Mouse (Mus musculus) liver, embryonic 16.5 days (tissue): ENCODE results near the gene Pphln1. TPM values are rescaled to one million over a fixed set of nuclear protein-coding genes. Genes with fewer than 3 reads are reported as not detected.
A peak's percentile ranks its signal among the peaks of the same experiment; 100 is the strongest.

Experiments
- ATAC-seq: fragments of 200-750 bp; cut with Nextera tagmentation; 2 replicates; pipeline ENCODE4 v1.8.0; 2017; ENCODE audit warnings: low read depth, mild to moderate bottlenecking, moderate number of reproducible peaks, moderate library complexity
- H3K27ac ChIP-seq: fragments of 300-500 bp; sonication (generic); 2 replicates; pipeline ENCODE4 v1.5.1; 2014; ENCODE audit warnings: mild to moderate bottlenecking, low read length
- H3K27me3 ChIP-seq: fragments of 300-500 bp; sonication (generic); 2 replicates; pipeline ENCODE4 v1.6.1; 2014; ENCODE audit warnings: low read depth, low read length, mixed read lengths; ENCODE audit not compliant: control insufficient read depth, insufficient read depth
- H3K36me3 ChIP-seq: fragments of 300-500 bp; sonication (generic); 2 replicates; pipeline ENCODE4 v1.6.1; 2014; ENCODE audit warnings: mild to moderate bottlenecking; ENCODE audit not compliant: control insufficient read depth, insufficient read depth
- H3K4me1 ChIP-seq: fragments of 300-500 bp; sonication (generic); 2 replicates; pipeline ENCODE4 v1.6.1; 2014; ENCODE audit warnings: low read depth, low read length, mixed read lengths; ENCODE audit not compliant: control insufficient read depth
- H3K4me2 ChIP-seq: fragments of 300-500 bp; sonication (generic); 2 replicates; pipeline ENCODE4 v1.6.1; 2014; ENCODE audit warnings: low read depth, low read length, mixed read lengths
- H3K4me3 ChIP-seq: fragments of 300-500 bp; sonication (generic); 2 replicates; pipeline ENCODE4 v1.5.1; 2014; ENCODE audit warnings: low read depth, mild to moderate bottlenecking, low read length
- H3K9ac ChIP-seq: fragments of 300-500 bp; sonication (generic); 2 replicates; pipeline ENCODE4 v1.6.1; 2014; ENCODE audit warnings: low read depth, low read length
- H3K9me3 ChIP-seq: fragments of 300-500 bp; sonication (generic); replicated peaks from 2 replicates; pipeline ENCODE4 v1.6.1; 2016; ENCODE audit warnings: low read length; ENCODE audit not compliant: control insufficient read depth
- WGBS: fragments of 180-500 bp; shearing (Covaris S2); extraction: QIAGEN DNeasy Blood & Tissue Kit; methylation state at CpG from one replicate; pipeline ENCODE4 v1.1.7; 2014; ENCODE audit not compliant: insufficient replicate concordance; 5-methylcytosine and 5-hydroxymethylcytosine counted together
- polyA plus RNA-seq: library from polyadenylated mRNA; unstranded; fragments of >200 nt; fragmentation: Nextera tagmentation; extraction: Ambion mirVana; gene quantifications from 2 replicates; pipeline ENCODE4 v1.2.1, GENCODE M21; 2015

The Pphln1 gene
- polyA plus RNA-seq, 1 experiment from 2014 or later: 14.2 TPM

DNA sequence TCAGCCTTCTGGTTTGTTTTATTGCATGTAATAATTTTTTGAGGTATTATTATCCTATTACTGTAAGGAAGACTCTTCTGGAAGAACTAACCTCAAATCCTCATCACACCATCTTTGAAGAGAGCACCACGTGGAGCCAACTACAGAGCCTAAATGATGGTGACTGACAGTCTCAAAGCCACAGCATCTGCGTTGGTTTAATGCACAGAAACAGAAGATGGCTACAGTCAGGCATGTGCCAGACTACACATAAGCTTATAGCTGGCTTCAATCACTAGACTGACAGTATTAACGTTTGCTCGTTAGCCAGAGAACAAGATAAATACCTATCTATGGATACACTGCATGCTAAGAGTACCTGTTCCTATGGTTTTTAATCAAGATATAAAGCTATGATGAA, 138.0 kb downstream of the Pphln1 start:
- H3K9ac ChIP-seq: no peak overlapping the region
- H3K4me2 ChIP-seq: no peak overlapping the region
- H3K4me1 ChIP-seq: peaks cover 2% of the 10 kb centered on the region
- H3K36me3 ChIP-seq: no peaks in the 10 kb centered on the region
- no peaks in the 10 kb centered on the region for H3K9me3 ChIP-seq
- no peak overlapping the region for H3K27ac ChIP-seq
- H3K4me3 ChIP-seq: no peak overlapping the region
- H3K27me3 ChIP-seq: no peaks in the 10 kb centered on the region
- ATAC-seq: no peak
- 51% methylated on average over 4 of the region's 4 CpGs for WGBS

DNA sequence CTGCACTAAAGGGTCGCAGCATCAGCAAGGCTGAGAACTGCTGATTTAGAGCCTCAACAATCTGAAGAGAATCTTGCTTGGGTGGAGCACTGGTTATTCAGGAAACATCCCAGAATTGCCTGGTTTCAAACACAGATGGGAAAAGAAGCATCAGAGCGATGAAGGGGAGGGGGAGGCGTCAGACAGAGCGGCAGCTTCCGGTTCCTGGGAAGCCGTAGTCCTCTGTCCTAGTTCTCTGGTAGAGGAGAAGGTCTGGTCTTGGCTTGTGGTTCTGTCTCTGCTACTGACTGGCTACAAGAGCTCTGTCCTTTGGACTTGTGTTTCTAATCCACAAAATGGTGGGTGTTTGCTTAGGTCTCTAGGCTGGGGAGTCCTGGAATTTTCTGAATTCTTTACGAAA, 139.6 kb downstream of the Pphln1 start:
- Histone ChIP-seq H3K9me3 (no peaks in the 10 kb centered on the region), H3K4me3 (no peak overlapping the region), H3K27ac (no peak overlapping the region), H3K27me3 (no peaks in the 10 kb centered on the region), H3K4me1 (peaks cover 2% of the 10 kb centered on the region), H3K4me2 (no peak overlapping the region), H3K9ac (no peak overlapping the region), H3K36me3 (no peaks in the 10 kb centered on the region)
- 64% methylated on average over 7 of the region's 7 CpGs for WGBS
- no peak for ATAC-seq

- ATAC-seq: no peak
- Histone ChIP-seq H3K4me3 (no peak overlapping the region), H3K4me1 (peaks cover 2% of the 10 kb centered on the region), H3K9me3 (no peaks in the 10 kb centered on the region), H3K27ac (no peak overlapping the region), H3K36me3 (no peaks in the 10 kb centered on the region), H3K9ac (no peak overlapping the region), H3K4me2 (no peak overlapping the region), H3K27me3 (no peaks in the 10 kb centered on the region)
- WGBS: 75% methylated on average over 21 of the region's 21 CpGs
Measured at GRCm38 (mm10) chr15:93538551-93539205, 140.5 kb downstream of the Pphln1 start.

DNA sequence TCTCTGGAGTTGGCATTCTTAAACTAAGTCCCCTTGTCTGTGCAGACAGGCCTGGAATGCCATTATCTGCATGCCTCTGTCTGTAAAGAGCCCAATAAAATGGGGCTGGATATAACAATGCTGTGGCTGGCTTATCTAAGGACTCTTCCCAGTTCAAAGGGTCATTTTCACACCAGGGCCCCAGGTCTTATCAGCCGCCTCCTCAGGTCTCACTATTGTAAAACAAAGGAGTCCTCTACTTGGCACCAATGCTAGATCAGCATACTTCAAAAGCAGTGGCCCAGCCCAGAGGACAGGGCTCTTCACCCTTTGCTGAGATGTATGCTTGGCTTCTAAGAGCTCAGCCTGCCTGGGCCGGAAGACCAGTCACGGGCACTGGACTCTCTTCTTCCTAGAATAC, 141.3 kb downstream of the Pphln1 start:
- peaks cover 2% of the 10 kb centered on the region for H3K4me1 ChIP-seq
- no peaks in the 10 kb centered on the region for H3K27me3 ChIP-seq
- 47% methylated on average over 3 of the region's 3 CpGs for WGBS
- H3K9ac ChIP-seq: no peak overlapping the region
- no peaks in the 10 kb centered on the region for H3K9me3 ChIP-seq
- H3K4me3 ChIP-seq: no peak overlapping the region
- H3K36me3 ChIP-seq: no peaks in the 10 kb centered on the region
- ATAC-seq: 0 out of 2 replicates have a peak, but pooled peaks have one; percentile 37
- no peak overlapping the region for H3K27ac ChIP-seq
- H3K4me2 ChIP-seq: no peak overlapping the region

Other genes starting within 250 kb of the Pphln1 start
- gene Gxylt1, start 123.2 kb upstream of the Pphln1 start, polyA plus RNA-seq: 2.8 and 2.9 TPM in 2 replicates
- 11.9 and 12.9 TPM in 2 replicates for gene Yaf2, start 61.4 kb upstream of the Pphln1 start, polyA plus RNA-seq
- gene Zcrb1, start within 50 bp of the Pphln1 start, polyA plus RNA-seq: 53.0 and 62.8 TPM in 2 replicates
- gene Prickle1, start 197.5 kb downstream of the Pphln1 start, polyA plus RNA-seq: 2.6 and 2.9 TPM in 2 replicates